Mouse (Mus musculus): ENCODE measurements around the gene Atp6v1c2. TPM values are rescaled to one million over a fixed set of nuclear protein-coding genes. Genes with fewer than 3 reads are reported as not detected.

Gene Atp6v1c2
- total RNA-seq (2015; ENCODE audit: low replicate concordance) (1.3 TPM in 1 of 2 replicates, not detected in the other), total RNA-seq (2017; ENCODE audit: low replicate concordance) (not detected in 2 replicates)

- ATAC-seq (replicated peaks; ENCODE audit: low FRiP score, poor library complexity, severe bottlenecking), result no peak
Observed at GRCm38 (mm10) chr12:17329259-17329658, at the start of gene Atp6v1c2. TSS of gene Atp6v1c2 (minus strand) at chr12:17329359.

- no peak for ATAC-seq (replicated peaks; ENCODE audit: low FRiP score, poor library complexity, severe bottlenecking)
Observed at GRCm38 (mm10) chr12:17376521-17376920, 47.4 kb upstream of the Atp6v1c2 start.

- ATAC-seq (replicated peaks; ENCODE audit: low FRiP score, poor library complexity, severe bottlenecking), result no peak
Observed at GRCm38 (mm10) chr12:17375243-17375642, 46.1 kb upstream of the Atp6v1c2 start.

DNA sequence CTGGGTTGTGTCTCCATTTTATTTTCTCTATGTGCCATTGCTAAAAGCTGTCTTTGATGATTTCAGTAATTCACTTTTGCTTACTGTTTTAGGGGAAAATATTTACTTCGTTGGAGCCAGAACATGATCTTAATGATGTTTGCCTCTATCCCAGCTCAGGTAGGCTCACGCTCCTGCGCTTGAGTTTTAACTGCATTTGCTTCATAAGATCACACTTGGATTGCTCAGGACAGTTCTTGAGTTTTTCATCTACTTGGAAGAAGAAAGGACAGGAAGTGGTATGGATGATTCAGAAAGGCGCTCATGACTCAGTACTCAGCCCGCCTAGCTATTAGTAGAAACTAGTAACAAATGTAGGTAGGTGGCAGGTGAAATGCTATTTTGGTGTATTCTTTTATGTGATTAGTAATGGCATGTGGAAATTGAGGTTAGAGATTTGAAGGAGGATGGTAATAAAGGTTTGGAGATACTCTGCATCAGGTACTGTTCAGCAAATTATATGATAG is 44.4 kb upstream of the Atp6v1c2 start:
- no peak for ATAC-seq (replicated peaks; ENCODE audit: low FRiP score, poor library complexity, severe bottlenecking)

- ATAC-seq (replicated peaks; ENCODE audit: low FRiP score, poor library complexity, severe bottlenecking), result no peak
Observed at GRCm38 (mm10) chr12:17372696-17373095, 43.5 kb upstream of the Atp6v1c2 start.

- ATAC-seq (replicated peaks; ENCODE audit: low FRiP score, poor library complexity, severe bottlenecking), result peak; percentile 58; the same call in 1 of the 2 replicates
Observed at GRCm38 (mm10) chr12:17371589-17372235, 42.6 kb upstream of the Atp6v1c2 start.

- no peak for ATAC-seq (replicated peaks; ENCODE audit: low FRiP score, poor library complexity, severe bottlenecking)
Observed at GRCm38 (mm10) chr12:17369551-17370325, 40.6 kb upstream of the Atp6v1c2 start.

GRCm38 (mm10) chr12:17369111-17369510 is 40.0 kb upstream of the Atp6v1c2 start:
- ATAC-seq (replicated peaks; ENCODE audit: low FRiP score, poor library complexity, severe bottlenecking), result no peak

- ATAC-seq (replicated peaks; ENCODE audit: low FRiP score, poor library complexity, severe bottlenecking), result peak; percentile 81
Observed at GRCm38 (mm10) chr12:17366981-17367380, 37.8 kb upstream of the Atp6v1c2 start.

DNA sequence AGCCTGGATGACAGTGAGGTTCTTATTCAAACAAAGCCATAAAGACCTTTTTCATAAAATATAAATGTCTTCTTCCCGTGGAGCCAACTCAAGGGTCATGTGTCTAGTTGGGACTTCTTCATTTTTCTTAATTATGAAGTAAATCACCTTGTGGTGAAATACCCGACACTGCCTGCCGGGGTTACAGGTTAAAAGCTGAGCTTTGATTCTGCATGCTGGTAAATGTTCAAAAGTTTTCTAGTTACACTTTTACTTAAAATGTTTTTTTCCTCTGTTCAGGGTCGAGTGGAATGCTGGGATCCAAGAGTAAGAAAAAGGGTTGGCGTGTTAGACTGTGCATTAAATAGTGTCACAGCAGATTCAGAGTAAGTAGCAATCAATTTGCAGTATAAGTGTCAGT is 33.2 kb upstream of the Atp6v1c2 start:
- ATAC-seq (replicated peaks; ENCODE audit: low FRiP score, poor library complexity, severe bottlenecking), result no peak

GRCm38 (mm10) chr12:17360650-17361049 is 31.5 kb upstream of the Atp6v1c2 start:
- ATAC-seq (replicated peaks; ENCODE audit: low FRiP score, poor library complexity, severe bottlenecking), result no peak

DNA sequence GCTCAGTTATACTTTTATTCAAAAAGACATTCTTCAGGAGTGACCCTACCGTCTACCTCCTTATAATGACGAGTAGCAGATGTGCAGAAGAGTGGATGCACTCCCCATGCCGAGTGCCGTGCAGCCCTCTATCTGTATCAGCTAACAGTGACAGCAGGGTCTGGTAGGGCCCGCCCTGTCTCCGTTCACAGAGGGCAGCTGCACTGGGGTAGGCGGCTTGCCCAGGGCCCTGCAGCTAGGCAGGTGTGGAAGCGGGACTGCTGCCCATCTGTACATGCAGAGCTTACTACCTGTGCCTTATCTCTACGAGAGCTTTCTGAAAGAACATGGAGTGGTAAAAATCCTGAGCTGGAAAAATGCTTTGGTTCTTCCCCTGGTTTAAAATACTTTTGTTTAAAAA is 30.9 kb upstream of the Atp6v1c2 start:
- no peak for ATAC-seq (replicated peaks; ENCODE audit: low FRiP score, poor library complexity, severe bottlenecking)

DNA sequence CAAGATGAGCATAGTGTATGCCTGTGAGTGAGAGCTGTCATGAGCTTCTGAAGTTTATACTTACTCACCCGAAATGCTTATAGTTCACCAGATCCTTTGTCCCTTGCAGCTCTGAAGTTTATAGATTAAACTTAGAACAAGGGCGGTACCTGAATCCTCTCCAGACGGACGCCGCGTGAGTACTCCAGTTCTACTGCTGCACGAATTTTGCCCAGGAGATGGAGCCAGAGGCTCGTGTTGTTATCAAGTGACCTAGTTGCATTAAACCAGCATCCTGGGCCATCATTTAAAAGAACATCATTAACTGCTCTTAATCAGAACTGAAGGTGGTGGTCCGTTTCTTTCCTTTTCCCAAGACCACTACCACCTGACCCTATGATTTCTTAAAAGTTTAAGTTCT is 29.8 kb upstream of the Atp6v1c2 start:
- ATAC-seq (replicated peaks; ENCODE audit: low FRiP score, poor library complexity, severe bottlenecking), result no peak

DNA sequence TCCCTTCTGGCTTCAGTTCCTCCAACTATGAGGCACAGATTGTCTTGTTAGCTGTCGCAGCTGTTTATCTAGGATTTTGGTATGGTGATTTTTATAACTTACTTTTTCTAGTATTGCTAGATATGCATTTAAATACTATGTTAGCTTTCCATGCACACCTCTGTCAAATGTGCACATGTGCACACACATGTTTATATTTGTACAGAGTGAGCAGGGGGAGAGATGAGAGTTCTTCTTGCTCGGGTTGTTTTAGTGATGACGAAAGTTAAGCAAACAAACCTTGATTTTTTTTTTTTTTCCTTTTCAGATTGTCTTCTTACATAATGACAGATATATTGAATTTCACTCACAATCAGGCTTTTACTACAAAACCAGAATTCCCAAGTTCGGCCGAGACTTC is 28.6 kb upstream of the Atp6v1c2 start:
- no peak for ATAC-seq (replicated peaks; ENCODE audit: low FRiP score, poor library complexity, severe bottlenecking)

DNA sequence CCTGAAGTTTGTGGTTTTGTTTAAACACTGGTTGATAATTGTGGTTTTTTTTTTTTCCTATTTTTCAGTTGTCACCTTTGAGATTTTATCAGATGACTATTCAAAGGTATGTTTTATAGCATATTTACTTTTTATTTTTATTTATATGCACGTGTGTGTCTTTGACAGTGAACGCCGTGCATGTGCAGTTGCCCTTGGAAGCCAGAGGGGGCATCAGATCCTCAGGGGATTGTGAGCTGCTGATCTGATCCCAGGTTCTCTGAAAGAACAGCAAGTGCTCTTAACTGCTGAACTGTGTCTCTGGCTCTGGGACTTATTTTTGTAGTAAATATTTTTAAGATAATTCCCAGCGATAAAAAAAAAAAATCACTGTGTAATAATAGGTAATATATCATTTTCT is 27.7 kb upstream of the Atp6v1c2 start:
- ATAC-seq (replicated peaks; ENCODE audit: low FRiP score, poor library complexity, severe bottlenecking), result no peak

DNA sequence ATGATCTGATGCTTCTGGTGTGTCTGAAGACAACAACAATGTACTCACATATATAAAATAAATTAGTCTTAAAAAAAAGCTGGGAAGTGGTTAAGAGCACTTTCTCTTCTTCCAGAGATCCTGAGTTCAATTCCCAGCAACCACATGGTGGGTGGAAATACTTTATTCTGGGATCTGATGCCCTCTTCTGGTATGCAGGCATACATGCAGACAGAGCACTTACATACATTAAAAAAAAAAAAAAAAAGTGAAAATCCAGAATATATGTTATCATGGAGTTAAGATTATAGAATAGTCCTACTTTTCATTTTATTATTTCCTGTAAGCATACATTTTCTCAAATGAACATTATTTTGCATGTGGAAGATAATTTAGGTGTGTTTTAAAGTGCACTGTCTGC is 20.9 kb upstream of the Atp6v1c2 start:
- no peak for ATAC-seq (replicated peaks; ENCODE audit: low FRiP score, poor library complexity, severe bottlenecking)

DNA sequence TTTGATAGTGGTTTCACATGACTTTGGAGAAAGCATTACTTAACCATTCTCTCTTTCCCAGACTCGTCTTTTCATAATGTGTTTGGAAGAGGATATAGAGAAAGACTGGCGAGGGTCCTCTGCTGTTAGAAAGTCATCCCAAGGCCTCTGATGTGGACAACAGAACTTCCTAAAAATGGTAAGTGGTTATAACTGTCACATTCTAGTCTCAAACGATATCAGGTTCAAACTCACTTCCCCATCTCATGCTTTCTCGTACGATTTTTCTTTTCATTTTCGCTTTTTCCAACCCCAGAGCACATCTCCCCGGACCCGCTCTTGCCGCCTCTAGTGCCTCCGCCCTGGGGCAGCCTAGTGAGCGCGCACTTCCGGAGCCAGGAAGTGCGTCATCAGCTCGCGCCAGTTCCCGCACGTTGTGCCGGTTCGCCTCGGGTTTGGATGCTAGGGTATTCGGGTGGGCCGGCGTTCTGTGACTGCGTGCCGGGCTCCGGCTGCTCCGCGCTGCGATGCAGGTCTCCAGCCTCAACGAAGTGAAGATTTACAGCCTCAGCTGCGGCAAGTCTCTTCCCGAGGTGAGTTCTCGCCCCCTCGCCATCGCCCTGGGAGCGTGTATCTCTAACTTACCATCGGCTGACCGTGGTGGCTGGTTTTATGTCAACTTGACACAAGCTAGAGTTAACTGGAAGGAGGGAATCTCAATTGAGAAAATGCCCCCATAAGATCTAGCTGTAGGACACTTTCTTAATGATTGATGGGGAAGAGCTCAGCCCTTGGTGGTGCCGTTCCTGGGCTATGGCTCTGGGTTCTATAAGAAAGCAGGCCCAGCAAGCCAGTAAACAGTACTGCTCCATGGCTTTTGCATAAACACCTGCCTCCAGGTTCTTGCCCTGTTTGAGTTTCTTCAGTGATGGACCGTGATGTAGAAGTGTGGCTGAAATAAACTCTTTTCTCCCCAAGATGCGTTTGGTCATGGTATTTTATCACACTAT is 19.2 kb upstream of the Atp6v1c2 start, which contains the start of gene Nol10:
Gene Nol10, plus strand, starts transcription at position 411 of the 989 bp plus-strand sequence.
- peak; percentile 98 for ATAC-seq (replicated peaks; ENCODE audit: low FRiP score, poor library complexity, severe bottlenecking)

DNA sequence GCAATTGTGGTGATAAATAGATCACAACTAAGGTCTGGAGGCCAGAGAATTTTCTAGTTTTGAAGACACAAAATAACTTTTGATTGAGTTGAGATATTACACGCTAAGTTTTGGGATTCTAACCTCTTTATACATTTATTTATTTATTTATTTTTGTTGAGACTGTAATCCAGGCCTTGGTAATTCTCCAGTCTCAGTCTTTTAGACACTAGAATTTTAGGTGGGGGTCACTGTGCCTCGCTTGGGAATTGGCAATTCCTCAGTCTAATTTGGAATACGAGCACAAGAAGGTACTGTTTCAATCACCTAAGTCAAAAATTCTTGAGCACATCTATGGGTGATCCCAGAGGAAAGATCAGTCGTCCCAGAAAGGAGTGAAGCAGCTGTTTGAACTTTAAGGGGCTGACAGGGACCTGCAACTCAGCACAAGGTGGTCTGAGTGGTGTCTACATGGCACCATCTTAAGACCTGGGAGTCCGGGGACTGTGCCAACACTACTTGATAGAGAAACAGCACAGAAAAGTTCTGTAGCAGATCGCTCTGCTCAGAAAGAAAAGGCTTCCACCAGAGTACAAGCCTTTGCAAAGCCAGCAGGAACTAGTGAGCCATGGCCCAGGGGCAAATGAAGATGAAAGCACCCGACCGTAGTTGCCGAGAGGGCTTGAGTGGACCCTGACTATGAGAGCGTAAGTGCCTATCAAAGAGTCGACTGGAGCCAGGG is 18.3 kb upstream of the Atp6v1c2 start:
- peak; percentile 49 for ATAC-seq (replicated peaks; ENCODE audit: low FRiP score, poor library complexity, severe bottlenecking)

Data from erythroblast, adult 5-6 weeks (primary cell).